Mouse (Mus musculus) kidney, postnatal 25 days (tissue): ENCODE data around the gene Dtx1.

Experiments
- DNase-seq, 2 experiments: peaks; one replicate each; pipeline ENCODE4 v3.0.0; 2021; ENCODE audit warnings: mixed read lengths in 2 of 2

Gene Dtx1

GRCm38 (mm10) chr5:120703660-120704059 lies 8.1 kb downstream of the Dtx1 start:
- DNase-seq: no peak

GRCm38 (mm10) chr5:120702969-120703368 lies 8.8 kb downstream of the Dtx1 start:
- peak in 1 of 2 experiments; percentile 11 for DNase-seq

DNA sequence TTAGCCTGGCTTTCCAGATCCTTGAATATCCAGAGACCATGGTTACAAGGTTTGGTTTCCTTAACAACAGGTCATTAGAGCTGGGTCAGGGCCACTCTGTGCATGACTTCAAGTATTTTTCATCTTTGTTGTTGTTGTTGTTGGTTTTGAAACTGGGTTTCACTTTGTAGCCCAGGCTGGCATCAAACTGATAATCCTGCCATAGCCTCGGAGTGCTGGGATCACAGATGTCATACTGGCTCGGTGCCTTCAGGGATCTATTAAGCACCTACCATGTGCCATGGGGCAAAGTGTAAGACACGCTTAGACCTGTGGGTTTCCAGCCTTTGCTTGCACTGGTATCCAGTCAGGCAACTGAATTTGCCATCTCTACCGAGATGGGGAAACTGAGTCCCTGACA lies 9.3 kb downstream of the Dtx1 start:
- no peak for DNase-seq

- no peak for DNase-seq
Measured at GRCm38 (mm10) chr5:120700996-120701790, 10.5 kb downstream of the Dtx1 start.

DNA sequence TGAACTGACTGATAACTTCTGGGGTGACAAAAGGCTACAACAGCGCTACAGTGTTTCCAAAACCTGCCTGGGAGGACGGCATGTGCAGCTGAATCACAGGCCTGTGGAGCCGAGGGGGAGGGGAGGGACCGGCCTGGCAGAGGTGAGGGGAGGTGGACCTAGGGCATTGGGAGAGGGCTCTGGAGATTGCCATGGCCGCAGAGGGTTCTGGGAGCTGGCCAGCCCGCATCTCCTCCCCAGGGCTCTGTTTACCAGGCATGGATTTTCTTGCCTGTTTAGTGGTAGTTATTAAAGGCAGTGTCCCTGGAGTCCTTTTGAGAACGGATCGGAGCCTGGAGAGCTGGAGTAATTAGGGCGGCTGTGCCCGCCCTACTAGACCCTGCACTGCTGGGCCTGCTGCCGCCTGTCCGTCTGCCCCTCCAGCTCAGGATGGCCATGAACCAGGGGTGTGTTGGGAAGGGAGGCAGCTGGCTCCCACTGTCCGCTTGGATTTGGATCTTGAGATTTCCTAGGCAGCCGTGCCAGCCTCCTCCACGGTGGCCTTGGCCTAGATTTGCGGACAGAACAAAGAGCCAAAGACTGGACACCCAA lies 12.8 kb downstream of the Dtx1 start:
- no peak for DNase-seq

DNA sequence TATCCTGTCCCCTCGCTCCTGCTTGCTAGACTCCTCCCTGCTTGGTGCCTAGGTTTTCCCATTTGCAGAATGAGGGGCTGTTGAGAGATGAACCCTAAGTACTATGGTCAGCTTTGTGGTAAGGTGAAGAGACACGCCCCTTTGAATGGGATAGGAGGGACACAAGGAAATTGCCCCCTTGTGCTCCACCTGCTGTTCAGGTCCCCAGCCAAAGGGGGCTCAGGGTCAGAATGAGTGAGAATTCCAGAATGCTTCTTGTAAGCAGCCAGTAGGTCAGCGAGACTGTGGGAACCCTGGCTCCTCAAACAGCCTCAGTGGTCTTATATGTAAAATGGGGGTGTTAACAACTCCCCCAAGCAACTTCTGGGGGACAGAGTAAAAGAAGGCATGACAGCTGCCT lies 13.5 kb downstream of the Dtx1 start:
- no peak for DNase-seq

DNA sequence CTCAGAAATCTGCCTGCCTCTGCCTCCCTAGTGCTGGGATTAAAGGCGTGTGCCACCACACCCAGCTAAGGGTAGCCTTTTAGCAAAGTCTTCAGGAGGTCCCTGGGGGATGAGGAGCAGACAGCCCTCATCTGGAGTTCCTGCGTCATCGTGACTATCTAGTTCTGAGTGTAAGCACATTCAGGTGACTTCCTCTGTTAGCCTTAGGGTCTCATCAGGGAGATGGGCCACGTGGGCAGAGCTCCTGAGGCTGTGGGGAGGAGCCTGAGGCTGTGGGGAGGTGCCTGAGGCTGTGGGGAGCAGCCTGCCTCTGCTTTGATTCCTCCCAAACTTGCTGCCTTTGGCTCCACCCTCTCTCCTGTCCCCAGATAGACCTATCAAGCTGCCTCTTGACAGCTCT lies 14.9 kb downstream of the Dtx1 start:
- no peak for DNase-seq

DNA sequence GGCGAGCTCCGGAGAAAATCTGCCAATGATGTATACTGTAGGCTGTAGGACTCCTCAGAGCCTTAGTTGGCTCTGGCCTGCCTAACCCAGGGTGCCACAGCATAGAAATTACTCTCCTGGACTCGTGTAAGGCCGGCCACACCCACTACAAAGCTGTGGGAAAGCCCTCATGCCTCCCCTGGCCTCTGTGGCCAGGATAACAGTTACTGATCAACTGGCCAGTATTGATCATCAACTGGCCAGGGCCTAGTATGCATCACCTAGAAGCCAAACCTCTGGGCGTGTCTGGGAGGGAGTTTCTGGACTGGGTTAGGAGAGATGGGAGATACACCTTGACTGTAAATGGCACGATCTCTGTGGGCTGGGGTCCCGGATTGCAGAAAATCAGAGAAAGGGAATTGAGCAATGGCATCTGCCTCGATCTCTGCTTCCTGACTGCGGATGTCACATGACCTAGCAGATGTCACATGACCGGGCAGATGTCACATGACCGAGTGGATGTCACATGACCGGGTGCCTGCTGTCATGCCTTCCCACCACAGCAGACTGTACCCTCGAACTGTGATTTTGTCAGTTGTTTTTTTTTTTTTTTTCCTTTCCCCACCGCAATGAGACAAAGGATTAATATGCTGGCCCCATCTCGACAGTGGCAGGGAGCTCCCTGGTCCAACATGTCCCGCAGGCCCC lies 15.5 kb downstream of the Dtx1 start:
- DNase-seq: no peak

GRCm38 (mm10) chr5:120694695-120695074 lies 17.0 kb downstream of the Dtx1 start:
- no peak for DNase-seq

GRCm38 (mm10) chr5:120693931-120694694 lies 17.6 kb downstream of the Dtx1 start:
- no peak for DNase-seq

GRCm38 (mm10) chr5:120692034-120692433 lies 19.7 kb downstream of the Dtx1 start:
- DNase-seq: no peak

GRCm38 (mm10) chr5:120690417-120690816 lies 21.3 kb downstream of the Dtx1 start:
- no peak for DNase-seq

DNA sequence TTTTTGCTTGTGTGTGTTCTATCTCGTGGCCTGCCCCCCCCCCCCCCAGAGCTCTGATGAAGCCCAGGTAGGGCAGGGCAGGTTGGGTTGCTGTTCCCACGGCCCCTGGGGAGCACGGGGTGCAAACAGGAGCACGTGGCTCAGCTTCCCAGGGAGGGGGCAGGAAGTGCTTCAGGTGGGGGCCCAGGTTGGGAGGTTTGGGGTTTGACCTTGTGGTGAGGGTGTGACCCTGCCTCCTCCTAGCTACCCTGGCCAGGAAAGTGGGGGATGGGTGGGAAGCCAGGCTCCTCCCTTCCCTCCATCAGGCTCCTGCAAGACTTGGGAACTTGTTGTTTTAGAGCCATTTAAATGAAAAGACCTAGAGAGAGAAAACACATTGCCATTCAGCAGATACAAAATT lies 23.3 kb downstream of the Dtx1 start:
- no peak for DNase-seq

DNA sequence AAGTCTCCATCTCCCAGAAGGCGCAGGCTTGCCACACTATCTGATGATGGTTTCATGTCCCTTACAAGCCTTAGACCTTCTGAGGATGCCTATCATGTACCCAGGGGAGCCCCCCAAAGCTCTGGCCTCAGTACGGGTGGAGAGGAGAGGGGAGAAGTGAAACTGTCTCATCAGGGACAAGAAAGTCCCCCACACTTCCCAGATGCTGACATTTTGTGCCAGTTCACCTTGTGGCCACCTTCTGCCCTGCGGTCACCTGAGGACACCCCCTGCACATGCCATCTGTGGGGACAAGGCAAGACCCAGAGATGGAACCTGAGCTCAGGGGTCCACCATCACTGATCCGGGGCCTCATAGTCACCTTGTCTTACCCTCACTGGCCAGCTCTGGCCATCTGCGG lies 23.8 kb downstream of the Dtx1 start:
- no peak for DNase-seq

DNA sequence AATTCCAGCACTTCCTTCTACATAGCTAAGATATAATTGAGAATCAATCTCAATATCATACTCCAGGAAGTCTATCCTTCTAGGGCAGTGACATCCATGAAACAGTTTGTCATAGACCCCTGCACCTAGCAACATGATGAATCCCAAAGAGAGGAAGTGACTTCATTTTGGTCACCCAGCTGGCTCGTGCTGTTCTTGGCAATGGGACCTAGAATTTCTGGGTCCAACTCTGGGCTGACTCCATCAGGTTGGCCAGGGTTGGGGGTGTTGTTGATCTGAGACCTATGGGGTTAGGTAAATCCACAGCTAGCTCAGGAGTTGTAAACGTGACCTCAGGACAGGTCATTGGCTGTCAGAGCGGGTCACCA lies 24.3 kb downstream of the Dtx1 start:
- DNase-seq: no peak

- no peak for DNase-seq
Measured at GRCm38 (mm10) chr5:120686749-120687483, 24.8 kb downstream of the Dtx1 start.

DNA sequence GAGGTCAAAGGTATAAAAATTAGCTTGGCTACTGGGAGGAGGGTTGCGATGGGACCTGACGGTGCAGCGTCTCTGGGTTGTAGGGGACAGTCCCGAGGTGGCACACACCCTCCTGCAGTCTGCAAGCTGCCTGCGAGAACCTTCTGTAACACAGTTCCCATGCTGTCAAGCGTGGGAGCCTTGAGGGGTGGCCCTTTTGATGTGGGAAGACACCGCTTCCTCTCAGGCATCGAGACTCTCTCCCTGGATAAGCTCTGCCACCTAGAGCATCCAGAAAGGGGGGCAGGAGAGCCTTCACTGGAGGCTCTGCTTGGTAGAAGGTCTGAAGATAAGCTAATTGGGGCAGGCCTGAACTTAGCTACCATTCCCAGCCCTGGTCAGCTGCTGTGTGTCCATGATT lies 26.0 kb downstream of the Dtx1 start:
- DNase-seq: no peak

DNA sequence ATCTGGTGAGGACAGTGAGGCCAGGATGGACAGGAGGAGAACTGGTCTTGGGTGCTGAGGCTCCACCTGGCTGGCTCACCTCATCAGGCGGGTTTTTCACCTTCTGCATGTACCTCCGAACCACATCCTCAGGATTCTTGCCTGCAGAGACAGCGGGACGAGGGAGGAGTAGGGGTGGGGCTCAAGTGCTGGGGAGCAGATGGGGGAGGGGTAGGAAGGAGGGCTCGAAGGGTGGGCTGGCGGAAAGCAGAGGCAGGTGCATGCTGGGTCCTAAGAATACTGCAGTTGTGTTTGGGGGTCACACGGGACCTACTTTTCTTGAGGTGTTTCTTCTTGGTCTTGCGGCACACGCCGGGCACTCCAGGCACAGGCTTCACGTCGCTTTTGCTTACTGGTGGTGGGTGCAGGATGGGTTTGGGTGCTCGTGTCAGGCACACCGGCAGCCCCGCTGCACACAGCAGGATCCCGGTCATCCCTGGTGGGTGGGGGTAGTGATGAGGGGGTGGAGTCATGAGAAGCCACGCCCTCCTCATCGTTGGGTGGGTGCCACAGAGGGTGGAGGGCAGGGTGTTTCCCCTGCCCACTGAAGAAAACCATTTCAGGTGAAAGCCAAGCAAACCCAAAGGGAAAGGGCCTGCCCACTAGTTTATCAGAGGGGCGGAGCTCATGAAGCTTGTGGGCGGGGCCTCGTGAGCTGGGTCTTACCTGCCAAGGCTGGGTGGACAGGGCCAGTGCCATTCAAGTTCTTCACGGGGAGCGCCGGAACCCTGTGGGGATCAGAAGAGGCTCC lies 28.6 kb downstream of the Dtx1 start:
- DNase-seq: no peak

GRCm38 (mm10) chr5:120680918-120681317 lies 30.8 kb downstream of the Dtx1 start:
- DNase-seq: no peak

DNA sequence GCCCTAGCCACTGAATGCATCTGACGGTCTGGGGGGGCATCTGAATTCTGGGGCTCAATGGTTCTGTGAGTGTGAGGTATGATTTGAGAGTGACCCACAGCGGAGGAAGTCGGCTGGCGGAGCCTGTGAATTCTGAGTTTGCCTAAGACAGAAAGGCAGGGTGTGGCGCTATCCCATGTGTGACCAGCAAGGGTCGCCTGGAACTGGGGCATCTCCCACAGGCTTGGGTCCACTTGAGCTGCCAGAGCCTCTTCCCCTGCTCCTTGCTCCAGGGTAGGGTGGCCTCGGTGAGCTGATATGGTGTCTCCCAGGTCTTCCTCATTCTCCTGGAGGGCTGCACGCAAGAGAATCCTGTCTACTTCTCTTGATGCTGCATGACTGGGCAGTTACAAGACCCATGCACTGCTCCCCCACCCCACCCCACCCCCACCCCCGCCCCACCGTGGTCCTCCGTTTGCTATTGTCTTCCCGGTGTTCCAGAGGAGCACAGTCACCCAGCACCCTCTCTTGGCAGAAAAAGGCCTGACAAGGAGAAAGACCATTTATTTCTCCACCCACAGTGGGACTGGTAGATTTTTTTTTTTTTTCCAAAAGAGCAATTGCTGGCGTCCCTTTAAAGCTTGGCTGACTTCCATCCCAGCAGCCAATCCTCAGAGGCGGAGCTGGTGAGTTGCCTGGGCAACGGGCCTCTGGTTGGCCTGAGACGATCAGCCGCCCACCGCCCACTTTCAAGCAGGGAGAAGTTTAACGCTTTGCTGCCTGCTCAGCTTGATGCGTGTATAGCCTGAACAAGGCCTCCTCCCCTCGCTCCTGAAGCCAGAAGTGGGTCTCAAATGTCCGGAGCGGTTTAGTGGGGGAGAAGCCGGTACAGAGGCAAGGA lies 31.8 kb downstream of the Dtx1 start:
- DNase-seq: peak; percentile 84 to 93

GRCm38 (mm10) chr5:120677516-120677915 lies 34.2 kb downstream of the Dtx1 start:
- no peak for DNase-seq
